Mouse (Mus musculus) heart, postnatal 36 days (tissue): Measurements from ENCODE around the gene Krt1. TPM values are rescaled to one million over a fixed set of nuclear protein-coding genes. Genes with fewer than 3 reads are reported as not detected.

Experiments
- DNase-seq, 2 experiments: peaks; one replicate each; pipeline ENCODE4 v3.0.0; 2021 to 2022
- intact Hi-C: fragments of 180-260 bp; cut with DNase I; formaldehyde crosslinking; loops from one replicate; pipeline ENCODE4 v1.15.1; 2025
- microRNA-seq, 2 experiments: library from miRNA; unstranded; fragments of <30 nt; microRNA quantifications; one replicate each; pipeline ENCODE4 v1.2.0; 2021; ENCODE audit warnings: borderline number of aligned reads in 2 of 2
- total RNA-seq, 2 experiments: library from RNA; stranded (reverse); gene quantifications; 2 replicates each; pipeline ENCODE4 v1.2.3; 2021

Gene Krt1
- total RNA-seq, 2 experiments from 2014 or later, result not detected

DNA sequence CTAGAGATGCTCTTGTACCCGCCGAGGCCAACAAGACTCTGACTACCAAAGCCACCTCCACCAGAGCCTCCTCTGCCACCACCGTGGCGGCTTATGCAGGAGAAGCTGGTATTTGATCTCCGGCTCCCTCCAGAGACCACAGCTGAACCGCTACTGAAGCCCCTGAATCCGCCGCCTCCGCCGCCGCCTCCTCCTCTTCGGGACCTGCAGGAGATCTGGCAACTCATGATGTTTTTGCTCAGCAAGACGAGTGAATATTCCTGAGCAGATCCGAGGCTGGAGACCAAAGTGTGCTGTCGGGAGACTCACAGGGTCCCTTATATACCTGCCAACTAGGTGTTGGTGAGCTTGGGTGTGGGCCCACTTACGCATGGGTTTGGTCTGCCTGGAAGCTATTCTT is 32.7 kb downstream of the Krt1 start, which contains the start of gene Krt2:
Krt2 (minus strand) TSS at position 295 of the 400 bp plus-strand sequence.
- intact Hi-C loops, result no loop called here
- no peak for DNase-seq

DNA sequence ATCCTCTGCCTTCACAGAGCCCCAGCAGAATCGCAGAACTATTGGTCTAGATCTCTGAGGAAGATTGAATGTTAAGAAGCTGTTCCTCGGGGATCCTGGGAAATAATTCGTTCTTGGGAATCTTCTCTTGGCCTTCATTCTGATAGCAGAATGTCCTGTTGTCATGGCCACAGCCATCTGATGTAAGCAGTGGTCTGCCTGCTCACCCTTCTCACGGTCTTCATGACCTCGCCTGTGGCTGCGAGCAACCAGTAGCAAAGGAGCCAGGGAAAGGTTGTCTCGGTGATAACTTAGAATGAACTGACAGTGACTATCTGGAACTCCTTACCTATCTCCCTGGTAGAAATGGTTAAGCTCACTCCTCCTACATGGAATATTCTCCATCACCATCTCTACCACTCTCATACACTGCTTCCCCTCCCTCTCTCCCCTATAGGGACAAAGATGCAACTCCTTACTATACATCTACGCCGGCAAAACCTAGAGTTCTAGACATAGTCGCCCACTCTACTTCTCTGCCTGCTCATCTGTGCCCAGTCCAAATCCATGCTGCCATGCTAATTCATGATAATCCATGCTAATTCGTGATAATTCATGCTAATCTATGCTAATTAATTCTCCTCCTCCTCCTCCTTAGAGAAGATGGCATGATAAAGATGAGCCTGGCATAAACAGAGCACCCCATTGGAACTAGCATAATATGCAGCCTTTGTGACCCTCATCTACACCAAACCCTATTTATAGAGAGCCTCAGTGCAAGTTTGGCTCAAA is 47.4 kb downstream of the Krt1 start:
- intact Hi-C loops, result no loop called here

DNA sequence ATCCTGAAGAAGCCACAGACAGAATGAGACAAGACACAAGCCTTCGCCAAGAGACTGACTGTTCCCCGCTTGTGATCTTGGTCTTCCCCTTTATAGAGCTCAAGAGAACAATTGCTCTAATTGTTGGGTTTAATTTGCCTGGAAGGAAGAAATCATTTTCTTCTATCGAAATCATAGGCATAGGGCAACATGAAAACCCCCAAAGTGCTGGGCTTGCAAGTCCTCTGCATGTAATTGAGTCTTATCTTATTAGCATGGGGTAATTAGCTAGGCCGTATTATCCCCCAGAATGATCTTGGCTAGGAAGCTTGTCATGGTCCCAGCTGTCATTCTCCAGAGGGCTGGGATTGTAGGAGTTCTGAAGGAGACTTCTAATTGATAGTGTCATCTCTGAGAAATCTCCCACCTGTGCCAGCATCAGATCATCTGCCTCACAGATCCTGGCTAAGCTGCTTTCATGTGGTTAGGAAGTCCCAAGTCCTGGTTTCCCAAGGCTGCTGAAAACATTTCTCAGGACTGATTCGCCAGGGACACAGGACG is 48.2 kb downstream of the Krt1 start, which contains the start of gene Krt73:
Krt73 (minus strand) TSS at position 51 of the 540 bp plus-strand sequence.
- intact Hi-C loops, result no loop called here
- no peak for DNase-seq

More for the DNA sequence above, 47.4 kb downstream of the Krt1 start:
- no peak for DNase-seq

Small RNA genes within 50 kb of the gene (microRNA-seq; reads per million reads assigned to microRNA genes)
- 0 reads per million in 2 experiments for gene Gm44356

Other genes with a start within 250 kb of the Krt1 start
- gene Gm5414, start 222.6 kb downstream of the Krt1 start, total RNA-seq, result not detected
- gene Gm5478, start 203.4 kb downstream of the Krt1 start, total RNA-seq, result not detected
- not detected for gene Krt6b, start 170.5 kb downstream of the Krt1 start, total RNA-seq
- not detected for gene Krt6a, start 156.5 kb downstream of the Krt1 start, total RNA-seq
- gene Krt5, start 137.9 kb downstream of the Krt1 start, total RNA-seq, result not detected
- not detected for gene Krt71, start 107.7 kb downstream of the Krt1 start, total RNA-seq
- gene Krt72, start 64.3 kb downstream of the Krt1 start, total RNA-seq, result not detected
- not detected for gene Krt73, start 48.4 kb downstream of the Krt1 start, total RNA-seq
- gene Krt2, start 32.6 kb downstream of the Krt1 start, total RNA-seq, result not detected
- gene Krt77, start 18.9 kb upstream of the Krt1 start, total RNA-seq, result not detected
- gene Krt76, start 42.1 kb upstream of the Krt1 start, total RNA-seq, result not detected
- gene Krt4, start 73.9 kb upstream of the Krt1 start, total RNA-seq, result not detected
- not detected for gene Krt79, start 89.5 kb upstream of the Krt1 start, total RNA-seq
- not detected for gene Krt78, start 103.5 kb upstream of the Krt1 start, total RNA-seq
- 1 to 10 TPM; 1.4 to 2.5 TPM for gene Krt8, start 153.7 kb upstream of the Krt1 start, total RNA-seq
- gene Krt18, start 177.4 kb upstream of the Krt1 start, total RNA-seq, result 1 to 10 TPM; 2.5 to 5.1 TPM
- gene Eif4b, start 223.0 kb upstream of the Krt1 start, total RNA-seq, result 100 to 1,000 TPM; 149 to 165 TPM
- gene Tns2, start 249.6 kb upstream of the Krt1 start, total RNA-seq, result 100 to 1,000 TPM; 128 to 129 TPM